Mouse (Mus musculus) spleen, adult 10 weeks (tissue): Measurements from ENCODE around the gene Sfxn2. TPM values are rescaled to one million over a fixed set of nuclear protein-coding genes. Genes with fewer than 3 reads are reported as not detected.

Experiments
- polyA plus RNA-seq: library from polyadenylated mRNA; stranded (reverse); fragments of 350-450 nt; fragmentation: Illumina TruSeq; extraction: RNeasy Lipid Tissue Mini Kit (QIAGEN cat#74804); gene quantifications from one replicate; pipeline ENCODE4 v1.2.3, GENCODE M21; 2015; ENCODE audit warnings: low replicate concordance; ENCODE audit not compliant: insufficient read depth

The Sfxn2 gene
- polyA plus RNA-seq, result 15.1 TPM

GRCm38 (mm10) chr19:46572951-46573937, at the start of gene Sfxn2, which contains the start of gene Arl3:
Gene Sfxn2 (plus strand): TSS chr19:46573365.
Gene Arl3 (minus strand): TSS chr19:46573198.

DNA sequence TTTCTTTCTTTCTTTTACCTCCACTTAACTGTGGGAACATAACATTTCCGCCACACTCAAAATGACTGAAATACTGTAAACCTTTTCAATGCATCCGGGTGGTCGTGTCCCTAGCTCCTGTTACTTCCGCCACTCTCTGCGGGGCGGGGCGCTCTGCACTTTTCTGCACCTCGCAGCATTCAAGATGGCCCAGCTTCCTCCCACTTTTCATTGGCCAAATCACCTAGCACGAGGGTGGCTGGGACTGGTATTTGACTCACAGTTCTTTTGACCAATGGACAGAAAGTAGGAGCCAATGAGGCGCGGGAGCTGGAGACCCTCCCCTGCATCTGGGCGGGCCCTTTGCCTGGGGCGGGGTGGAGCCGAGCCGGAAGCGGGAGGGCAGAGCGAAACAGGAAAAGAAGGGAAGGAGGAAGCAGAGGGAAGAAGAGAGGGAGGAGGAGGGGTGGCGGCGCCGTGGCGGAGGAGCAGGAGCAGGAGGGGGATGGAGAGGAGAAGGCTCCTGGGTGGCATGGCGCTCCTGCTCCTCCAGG, 25.6 kb downstream of the Sfxn2 start, which contains the start of gene Wbp1l:
Gene Wbp1l, plus strand, starts transcription at position 365 of the 533 bp plus-strand sequence.

Other genes with a start within 250 kb of the Sfxn2 start
- 0.83 TPM for gene Psd, start 246.2 kb upstream of the Sfxn2 start, polyA plus RNA-seq
- 0.83 TPM for gene Fbxl15, start 245.2 kb upstream of the Sfxn2 start, polyA plus RNA-seq
- gene Cuedc2, start 234.7 kb upstream of the Sfxn2 start, polyA plus RNA-seq, result 38.1 TPM
- gene Mfsd13a, start 232.2 kb upstream of the Sfxn2 start, polyA plus RNA-seq, result 0.54 TPM
- gene 2310034G01Rik, start 223.1 kb upstream of the Sfxn2 start, polyA plus RNA-seq, result 0.40 TPM
- gene Actr1a, start 177.6 kb upstream of the Sfxn2 start, polyA plus RNA-seq, result 78.5 TPM
- gene Sufu, start 176.5 kb upstream of the Sfxn2 start, polyA plus RNA-seq, result 18.2 TPM
- gene Trim8, start 71.7 kb upstream of the Sfxn2 start, polyA plus RNA-seq, result 13.0 TPM
- 25.3 TPM for gene Arl3, start 167 bp upstream of the Sfxn2 start, polyA plus RNA-seq
- gene Wbp1l, start 25.7 kb downstream of the Sfxn2 start, polyA plus RNA-seq, result 35.8 TPM
- gene Cyp17a1, start 99.8 kb downstream of the Sfxn2 start, polyA plus RNA-seq, result 0.12 TPM
- gene Borcs7, start 116.5 kb downstream of the Sfxn2 start, polyA plus RNA-seq, result 19.2 TPM
- gene As3mt, start 134.1 kb downstream of the Sfxn2 start, polyA plus RNA-seq, result 28.0 TPM
- 2.2 TPM for gene Cnnm2, start 188.2 kb downstream of the Sfxn2 start, polyA plus RNA-seq